Mouse (Mus musculus) right cerebral cortex, postnatal 14 days (tissue): ENCODE data around the gene Zbtb38.

Experiments
- DNase-seq: peaks from one replicate; pipeline ENCODE4 v3.0.0; 2022

The Zbtb38 gene

GRCm38 (mm10) chr9:96636423-96637156 is 116.0 kb downstream of the Zbtb38 start:
- DNase-seq, result no peak

- DNase-seq, result no peak
These were observed 116.7 kb downstream of the Zbtb38 start for GRCm38 (mm10) chr9:96635899-96636298.

- DNase-seq, result no peak
These were observed 117.5 kb downstream of the Zbtb38 start for GRCm38 (mm10) chr9:96635176-96635575.

- DNase-seq, result no peak
These were observed 118.9 kb downstream of the Zbtb38 start for GRCm38 (mm10) chr9:96633771-96634170.
